ENCODE assay signal across 11 mouse cellular contexts in the genomic region with DNA sequence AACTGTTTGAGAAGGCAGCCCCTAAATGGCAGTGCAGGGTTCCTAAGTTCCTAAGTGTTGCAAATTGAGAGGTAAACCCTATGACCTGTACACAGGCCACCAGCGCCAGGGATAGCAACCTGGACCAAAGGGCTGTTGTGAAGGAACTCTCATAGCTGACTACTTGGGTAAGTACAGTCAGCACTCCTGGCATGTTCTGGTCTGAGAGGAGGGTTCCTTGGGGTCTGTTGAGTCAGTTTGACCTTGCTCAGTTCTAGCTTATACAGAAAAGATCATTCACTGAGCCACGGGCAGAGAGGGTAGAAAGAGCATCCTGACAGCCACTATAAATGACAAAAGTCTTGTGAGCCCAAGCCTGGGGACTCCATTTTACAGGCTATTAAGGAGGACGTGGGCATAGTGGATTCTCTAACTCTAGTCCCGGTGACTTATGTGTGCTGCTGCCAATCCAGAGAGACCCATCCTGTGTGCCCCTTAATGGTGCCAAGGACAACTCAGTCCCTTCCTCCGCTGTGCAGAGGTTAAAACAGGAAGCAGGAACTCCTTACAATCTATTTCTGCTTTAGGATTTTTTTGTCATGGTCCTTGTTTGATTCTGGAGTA.
DNase-seq lines count a peak whose midpoint lies in the region; ATAC-seq and TF ChIP-seq lines count a peak whose summit lies in the region.
"Had no signal": no experiment of that assay in that cellular context is flagged by ENCODE, and none has a peak within 500 bp of the region (broad histone marks: within the 10 kb centered on the region; RNA-seq: fewer than 3 reads in every experiment).

No protein-coding gene starts in this region.

- peak overlapping the region; percentile 62 for H3K4me2 ChIP-seq in midbrain, embryonic 15.5 days
- H3K4me2 ChIP-seq in kidney, embryonic 16.5 days (replicated peaks; ENCODE audit: low read depth, low read length), result no peak overlapping the region
- H3K4me2 ChIP-seq: limb, embryonic 15.5 days had no signal

- H3K27me3 ChIP-seq in hindbrain, embryonic 10.5 days (ENCODE audit: insufficient read depth, poor library complexity, severe bottlenecking), result peaks cover 78% of the 10 kb centered on the region
- H3K27me3 ChIP-seq in midbrain, embryonic 15.5 days (replicated peaks), result peaks cover 7% of the 10 kb centered on the region
- H3K27me3 ChIP-seq in kidney, embryonic 16.5 days (ENCODE audit: insufficient read depth, low read length), result peaks cover 70% of the 10 kb centered on the region

- 21% methylated on average over 5 of the region's 5 CpGs for WGBS in hindbrain, embryonic 10.5 days
- WGBS in midbrain, embryonic 15.5 days, result 27% methylated on average over 5 of the region's 5 CpGs
- WGBS in kidney, embryonic 16.5 days, result 14% methylated on average over 5 of the region's 5 CpGs

- TF ChIP-seq POLR2A in brain, embryonic 14.5 days (IDR thresholded peaks at IDR 0.05; ENCODE audit: borderline replicate concordance, extremely low read depth, insufficient read depth, insufficient read length, poor library complexity, severe bottlenecking), result no peak

- peak; percentile 63 for DNase-seq in brain, embryonic 14.5 days (ENCODE audit: low read depth)
- DNase-seq in cerebellum, postnatal 25 days, result peak; percentile 48 to 51
- peak; percentile 12 for DNase-seq in hindbrain, embryonic 10.5 days (ENCODE audit: low spot score)
- DNase-seq in spleen, postnatal 10 days (ENCODE audit: low spot score in 2 of 2), result no peak
- DNase-seq in right cerebral cortex, postnatal 10 days (ENCODE audit: low spot score in 2 of 2), result no peak
- DNase-seq: heart, adult 11 months; lung, postnatal 10 days had no signal

- H3K27ac ChIP-seq in hindbrain, embryonic 10.5 days, result no peak overlapping the region
- no peak overlapping the region for H3K27ac ChIP-seq in midbrain, embryonic 15.5 days
- H3K27ac ChIP-seq in kidney, embryonic 16.5 days (ENCODE audit: low read length), result no peak overlapping the region
- H3K27ac ChIP-seq: limb, embryonic 15.5 days had no signal

- no peak overlapping the region for H3K9ac ChIP-seq in midbrain, embryonic 15.5 days
- no peak overlapping the region for H3K9ac ChIP-seq in kidney, embryonic 16.5 days (replicated peaks; ENCODE audit: low read length)
- H3K9ac ChIP-seq: limb, embryonic 15.5 days had no signal

- ATAC-seq in midbrain, embryonic 15.5 days (replicated peaks), result no peak
- no peak for ATAC-seq in kidney, embryonic 16.5 days (ENCODE audit: low FRiP score, low TSS enrichment)
- ATAC-seq in inflammation-experienced regulatory T-cells, adult 6 months, result no peak

- no peak overlapping the region for H3K4me3 ChIP-seq in hindbrain, embryonic 10.5 days
- H3K4me3 ChIP-seq in midbrain, embryonic 15.5 days, result no peak overlapping the region
- H3K4me3 ChIP-seq in kidney, embryonic 16.5 days (ENCODE audit: low read length), result no peak overlapping the region

- no peaks in the 10 kb centered on the region for H3K36me3 ChIP-seq in hindbrain, embryonic 10.5 days
- H3K36me3 ChIP-seq in midbrain, embryonic 15.5 days (replicated peaks), result no peaks in the 10 kb centered on the region
- no peaks in the 10 kb centered on the region for H3K36me3 ChIP-seq in kidney, embryonic 16.5 days (ENCODE audit: insufficient read depth, low read length)
- H3K36me3 ChIP-seq: limb, embryonic 15.5 days had no signal

- H3K4me1 ChIP-seq in hindbrain, embryonic 10.5 days (replicated peaks), result peaks cover 28% of the 10 kb centered on the region; the same call in 1 of the 2 replicates
- peaks cover 23% of the 10 kb centered on the region for H3K4me1 ChIP-seq in midbrain, embryonic 15.5 days
- H3K4me1 ChIP-seq in kidney, embryonic 16.5 days (ENCODE audit: insufficient read depth, low read length), result no peaks in the 10 kb centered on the region

- TF ChIP-seq CTCF in brain, embryonic 14.5 days (IDR thresholded peaks at IDR 0.05; ENCODE audit: borderline replicate concordance, extremely low read depth, insufficient read depth, insufficient read length), result no peak

- no peaks in the 10 kb centered on the region for H3K9me3 ChIP-seq in hindbrain, embryonic 10.5 days
- H3K9me3 ChIP-seq in midbrain, embryonic 15.5 days, result no peaks in the 10 kb centered on the region
- H3K9me3 ChIP-seq in kidney, embryonic 16.5 days (ENCODE audit: low read length), result no peaks in the 10 kb centered on the region
- H3K9me3 ChIP-seq: limb, embryonic 15.5 days had no signal

Comparison
In these comparisons a context has a peak if more than half of its experiments do, and no peak if none do; other contexts are left out.
1. DNase-seq: peak in brain, embryonic 14.5 days (single experiment), cerebellum, postnatal 25 days (2 of 2) and hindbrain, embryonic 10.5 days (single experiment); none in spleen, postnatal 10 days (0 of 2) and right cerebral cortex, postnatal 10 days (0 of 2).